Comparison of ENCODE assay signal across 11 mouse cellular contexts in the genomic region with DNA sequence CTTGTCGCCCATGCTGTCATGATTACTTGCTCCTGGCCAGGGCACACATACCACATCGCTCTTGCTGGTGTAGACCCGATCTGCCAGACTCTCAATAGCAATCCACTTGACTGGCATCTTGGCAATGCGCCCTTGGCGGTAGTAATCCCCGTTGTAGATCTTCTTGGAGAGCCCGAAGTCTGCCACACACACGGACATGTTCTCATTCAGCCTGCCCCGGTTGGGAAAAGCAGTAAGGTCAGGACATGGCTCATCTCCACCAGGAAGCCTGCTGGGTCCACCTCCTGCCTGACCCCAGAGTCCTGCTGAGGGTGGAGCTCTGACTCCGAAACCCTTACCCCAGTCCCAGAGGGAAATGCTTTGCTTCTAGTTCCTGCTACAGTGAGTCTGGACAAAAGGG. TPM values are rescaled to one million over a fixed set of nuclear protein-coding genes. Genes with fewer than 3 reads are reported as not detected.
DNase-seq lines count a peak whose midpoint lies in the region; TF ChIP-seq lines count a peak whose summit lies in the region.
"Had no signal": no experiment of that assay in that cellular context is flagged by ENCODE, and none has a peak within 500 bp of the region (broad histone marks: within the 10 kb centered on the region; RNA-seq: fewer than 3 reads in every experiment).

No protein-coding gene starts in this region.

- DNase-seq in gastrocnemius, adult 18-20 months (ENCODE audit: low spot score): peak; percentile 34
- no peak for DNase-seq in gastrocnemius, postnatal 4 days (ENCODE audit: low spot score in 2 of 2)
- peak; percentile 9 to 57 for DNase-seq in kidney, postnatal 25 days
- DNase-seq in kidney, postnatal 4 days: no peak
- peak; percentile 74 for DNase-seq in brain, embryonic 14.5 days (ENCODE audit: low read depth)
- DNase-seq in lung, adult 2 months: peak; percentile 52
- DNase-seq in frontal cortex, postnatal 10 days (ENCODE audit: low spot score in 2 of 2): no peak
- DNase-seq in thymus, adult 18-20 months: no peak
- DNase-seq: layer of hippocampus, postnatal 36 days had no signal

- WGBS in lung, adult 2 months: 49% methylated on average over 10 of the region's 10 CpGs

- TF ChIP-seq CTCF in brain, embryonic 14.5 days (IDR thresholded peaks at IDR 0.05; ENCODE audit: borderline replicate concordance, extremely low read depth, insufficient read depth, insufficient read length): no peak
- no peak for TF ChIP-seq CTCF in lung, adult 2 months (IDR thresholded peaks at IDR 0.05; ENCODE audit: insufficient read depth, low read length)

- TF ChIP-seq POLR2A in brain, embryonic 14.5 days (IDR thresholded peaks at IDR 0.05; ENCODE audit: borderline replicate concordance, extremely low read depth, insufficient read depth, insufficient read length, poor library complexity, severe bottlenecking): no peak
- TF ChIP-seq POLR2A in lung, adult 2 months (IDR thresholded peaks at IDR 0.05; ENCODE audit: borderline replicate concordance, extremely low read depth, low read depth, low read length): no peak

- no peaks in the 10 kb centered on the region for H3K4me1 ChIP-seq in lung, adult 2 months (ENCODE audit: control insufficient read depth, insufficient read depth, low read length)
- H3K4me1 ChIP-seq: hindbrain, embryonic 13.5 days had no signal

- H3K4me3 ChIP-seq in lung, adult 2 months (replicated peaks; ENCODE audit: extremely low read depth, low read depth, low read length): no peak overlapping the region
- H3K4me3 ChIP-seq: hindbrain, embryonic 13.5 days; lung, embryonic 15.5 days had no signal

RNA-seq across cellular contexts. Expression of gene Hnrnpul1, which starts 6.8 kb away (rescaled TPM):
- 10 to 100 TPM; 69.1 to 73.4 TPM for total RNA-seq in gastrocnemius, adult 18-20 months (2021)
- 100 to 1,000 TPM; 131 to 132 TPM for total RNA-seq in gastrocnemius, postnatal 4 days (2021)
- 34.7 and 70.2 TPM in 2 replicates for polyA plus RNA-seq in brain, embryonic 14.5 days (2012; rRNA removed)
- polyA plus RNA-seq in lung, adult 2 months (2012; rRNA removed): 43.8 and 49.9 TPM in 2 replicates

RNA-seq across cellular contexts. Expression of gene Axl, which starts 27.2 kb away (rescaled TPM):
- total RNA-seq in gastrocnemius, adult 18-20 months (2021): 10 to 100 TPM; 27.6 to 42.7 TPM
- 100 to 1,000 TPM; 172 to 194 TPM for total RNA-seq in gastrocnemius, postnatal 4 days (2021)
- 14.3 and 18.8 TPM in 2 replicates for polyA plus RNA-seq in brain, embryonic 14.5 days (2012; rRNA removed)
- polyA plus RNA-seq in lung, adult 2 months (2012; rRNA removed): 91.8 and 92.0 TPM in 2 replicates

RNA-seq across cellular contexts. Expression of gene Ccdc97, which starts 42.5 kb away (rescaled TPM):
- 10 to 100 TPM; 42.1 to 43.5 TPM for total RNA-seq in gastrocnemius, adult 18-20 months (2021)
- total RNA-seq in gastrocnemius, postnatal 4 days (2021): 10 to 100 TPM; 34.5 to 39.4 TPM
- polyA plus RNA-seq in brain, embryonic 14.5 days (2012; rRNA removed): 80.5 and 84.4 TPM in 2 replicates
- polyA plus RNA-seq in lung, adult 2 months (2012; rRNA removed): 60.0 and 69.2 TPM in 2 replicates

RNA-seq across cellular contexts. Expression of gene Cyp2s1, which starts 55.4 kb away (rescaled TPM):
- total RNA-seq in gastrocnemius, adult 18-20 months (2021): under 1 TPM; 0.16 to 0.28 TPM
- total RNA-seq in gastrocnemius, postnatal 4 days (2021): under 1 TPM; 0.57 to 0.69 TPM
- 1.7 and 2.0 TPM in 2 replicates for polyA plus RNA-seq in brain, embryonic 14.5 days (2012; rRNA removed)
- polyA plus RNA-seq in lung, adult 2 months (2012; rRNA removed): 116 and 135 TPM in 2 replicates

Comparison
In these comparisons a context has a peak if more than half of its experiments do, and no peak if none do; other contexts are left out.
1. DNase-seq: peak in gastrocnemius, adult 18-20 months (single experiment), kidney, postnatal 25 days (2 of 2), brain, embryonic 14.5 days (single experiment) and lung, adult 2 months (single experiment); none in gastrocnemius, postnatal 4 days (0 of 2), kidney, postnatal 4 days (0 of 2), frontal cortex, postnatal 10 days (0 of 2) and thymus, adult 18-20 months (0 of 2).